Mouse (Mus musculus) neutrophil, adult 83 days (primary cell): ENCODE results near the gene Ofd1. TPM values are rescaled to one million over a fixed set of nuclear protein-coding genes. Genes with fewer than 3 reads are reported as not detected.

Experiments
- total RNA-seq, 2 experiments: library from RNA; stranded (reverse); gene quantifications; one replicate each; pipeline ENCODE4 v1.2.4; 2023

Ofd1 gene
- total RNA-seq, result 1 to 10 TPM; 6.4 to 6.8 TPM

DNA sequence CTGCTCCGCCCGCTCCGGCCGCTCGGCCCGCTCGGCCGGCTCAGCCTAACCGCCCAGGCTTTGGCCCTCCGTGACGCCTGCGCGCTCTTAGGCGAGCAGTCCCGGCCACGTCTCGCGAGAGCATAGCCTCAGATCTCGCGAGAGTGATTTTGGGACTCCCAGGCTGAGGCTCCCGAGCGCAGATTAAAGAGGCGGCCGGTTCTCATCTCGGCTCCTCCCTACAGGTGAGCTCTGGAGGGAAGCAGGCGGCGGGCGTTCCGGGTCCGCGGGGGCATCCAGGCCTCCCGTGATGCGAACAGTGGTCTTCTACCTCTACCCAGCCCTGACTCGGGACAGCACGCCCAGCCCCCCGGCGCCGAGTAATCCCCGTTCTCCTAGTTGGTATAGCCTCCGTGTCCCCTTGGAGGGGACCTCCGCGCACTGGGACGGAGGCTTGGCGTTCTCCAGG, at the start of gene Ofd1:
Gene Ofd1, minus strand, starts transcription at position 89 of the 448 bp plus-strand sequence.

DNA sequence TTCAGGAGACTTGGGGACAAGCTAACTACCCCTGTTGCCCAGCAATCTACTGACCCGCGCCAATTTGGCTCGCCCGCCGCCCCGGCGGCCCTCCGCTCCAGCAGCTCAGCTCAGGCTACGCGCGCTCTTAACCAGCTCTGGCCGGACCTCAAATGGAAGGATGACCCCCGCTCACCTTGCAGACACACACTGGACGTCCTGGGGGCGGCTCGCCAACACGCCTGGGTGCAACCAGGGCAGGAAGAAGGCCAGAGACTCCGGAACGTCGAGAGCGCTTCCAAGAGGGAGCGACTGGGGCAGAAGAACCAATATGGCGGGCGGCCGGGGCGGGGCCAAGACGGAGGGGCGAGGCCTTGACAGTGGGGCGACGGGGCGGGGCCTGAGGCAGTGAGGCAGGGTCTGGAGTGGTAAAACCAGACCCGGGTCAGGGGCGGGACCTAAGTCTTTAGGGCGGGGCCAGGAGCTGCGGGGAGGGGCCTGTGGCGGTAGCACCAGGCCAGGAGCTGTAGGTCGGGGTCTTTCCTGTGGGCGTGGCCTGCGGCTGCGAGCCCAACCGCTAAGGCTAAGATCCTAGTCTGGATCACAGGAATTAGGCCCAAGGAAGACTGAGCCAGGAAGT, 39.0 kb upstream of the Ofd1 start, which contains the start of gene Rab9:
Gene Rab9, minus strand, starts transcription at position 503 of the 619 bp plus-strand sequence.

GRCm38 (mm10) chrX:166440036-166440615, 378 bp downstream of the Ofd1 start, which contains the start of gene Trappc2:
TSS of gene Trappc2 (plus strand) at chrX:166440574.

Other genes with a start within 250 kb of the Ofd1 start
- not detected for gene Gpm6b, start 201.8 kb downstream of the Ofd1 start, total RNA-seq
- gene Trappc2, start 130 bp downstream of the Ofd1 start, total RNA-seq, result 1 to 10 TPM; 7.1 to 7.2 TPM
- gene Rab9, start 39.2 kb upstream of the Ofd1 start, total RNA-seq, result 10 to 100 TPM; 15.6 to 16.3 TPM
- gene Tceanc, start 77.9 kb upstream of the Ofd1 start, total RNA-seq, result 1 to 10 TPM; 5.5 to 7.0 TPM
- not detected for gene Egfl6, start 145.0 kb upstream of the Ofd1 start, total RNA-seq